Mouse (Mus musculus) duodenum, adult 2 months (tissue): ENCODE measurements around the gene Olfr527. TPM values are rescaled to one million over a fixed set of nuclear protein-coding genes. Genes with fewer than 3 reads are reported as not detected.

Experiments used
- polyA plus RNA-seq: library from polyadenylated mRNA; depleted of rRNA; stranded (reverse); fragments of >200 nt; gene quantifications from 2 replicates; pipeline ENCODE4 v1.2.3, GENCODE M21; 2012; ENCODE audit warnings: low replicate concordance; rRNA removed

The Olfr527 gene
- not detected in 2 replicates for polyA plus RNA-seq

DNA sequence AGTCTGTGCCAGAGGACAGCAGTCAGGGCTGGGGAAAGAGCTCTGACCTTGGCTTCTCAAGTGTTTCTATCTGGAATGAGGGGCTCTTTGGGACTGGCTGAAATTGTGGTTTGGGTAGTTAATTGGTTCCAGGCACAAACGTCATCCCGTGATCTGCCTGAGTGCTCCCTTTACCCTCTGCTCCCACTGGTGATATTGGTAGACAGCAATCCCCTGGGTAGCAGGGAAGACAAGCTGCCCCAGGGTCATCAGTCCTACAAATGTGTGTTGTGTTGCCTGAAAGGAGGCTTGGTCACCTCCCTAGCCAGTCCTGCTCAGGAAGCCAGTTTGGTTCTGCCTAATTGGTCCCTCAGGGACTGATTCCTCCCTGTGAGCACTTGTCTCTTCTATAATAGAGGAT is at the start of gene Olfr527:
Gene Olfr527 (plus strand): TSS at position 301 of the 400 bp plus-strand sequence.

DNA sequence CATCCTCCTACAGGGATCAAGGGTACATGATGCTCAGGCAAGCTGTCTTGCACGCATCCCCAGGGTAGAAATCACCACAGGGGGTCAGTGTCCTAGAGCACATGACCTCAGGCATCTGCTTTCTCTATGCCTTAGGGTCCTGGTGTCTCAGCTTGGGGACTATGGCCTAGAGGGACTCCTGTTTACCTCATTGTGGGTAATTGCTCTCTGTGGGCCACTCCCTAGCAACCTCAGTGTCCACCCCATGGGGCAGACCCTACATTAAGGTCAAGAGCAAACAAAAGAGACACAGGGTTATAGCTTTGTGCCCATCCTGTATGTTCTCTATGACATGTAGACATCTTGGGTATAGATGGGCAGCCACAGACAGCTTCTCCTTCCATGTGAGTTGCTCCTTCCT is 13.3 kb upstream of the Olfr527 start, which contains the start of gene Olfr525:
Gene Olfr525 (plus strand): TSS at position 301 of the 400 bp plus-strand sequence.

DNA sequence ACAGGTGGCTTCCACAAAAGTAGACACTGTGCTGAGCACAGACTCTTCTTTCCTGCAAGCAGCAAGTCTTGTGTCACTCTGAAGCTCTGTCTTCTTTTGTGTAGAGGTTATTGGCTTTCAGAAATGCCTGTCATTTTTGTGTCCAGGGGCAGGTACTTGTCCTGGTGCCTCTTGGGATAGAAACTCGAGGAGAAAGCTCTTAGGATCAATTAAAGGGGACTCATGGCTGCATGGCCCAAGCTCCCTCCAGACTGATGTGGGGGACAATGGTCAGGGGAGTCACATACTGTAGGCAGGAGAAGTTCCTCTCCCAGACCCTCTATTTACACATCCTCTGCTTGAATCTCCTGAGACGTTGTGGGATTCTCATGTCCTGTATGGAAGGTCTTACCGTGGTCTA is 27.8 kb downstream of the Olfr527 start, which contains the start of gene Olfr60:
Gene Olfr60 (minus strand): TSS at position 101 of the 400 bp plus-strand sequence.

DNA sequence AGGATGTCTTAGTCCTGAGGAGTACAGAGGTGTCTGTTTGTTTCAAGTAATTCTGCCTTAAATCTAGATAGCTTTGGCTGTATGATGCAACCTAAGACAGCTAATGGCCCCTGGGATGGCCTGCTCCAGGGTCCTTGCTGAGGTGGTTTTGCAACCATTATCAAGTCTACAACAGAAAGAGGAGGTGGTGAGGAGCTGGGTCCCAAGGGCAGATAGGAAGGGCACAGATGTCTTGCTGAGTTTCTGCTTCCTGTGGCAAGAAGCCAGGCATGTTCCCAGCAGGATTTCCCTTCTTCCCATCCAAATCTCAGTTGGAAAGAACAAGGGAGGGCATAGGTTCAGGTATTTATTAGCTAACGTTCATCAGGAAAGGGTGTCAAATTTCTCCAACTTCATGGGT is 42.4 kb downstream of the Olfr527 start, which contains the start of gene Olfr530:
Gene Olfr530 (minus strand): TSS at position 101 of the 400 bp plus-strand sequence.

Other genes starting within 250 kb of the Olfr527 start
- 4,118 and 5,120 TPM in 2 replicates for gene Prap1, start 240.6 kb upstream of the Olfr527 start, polyA plus RNA-seq
- 107 and 181 TPM in 2 replicates for gene Fuom, start 231.6 kb upstream of the Olfr527 start, polyA plus RNA-seq
- gene Paox, start 218.2 kb upstream of the Olfr527 start, polyA plus RNA-seq: 9.4 and 15.4 TPM in 2 replicates
- 40.4 and 41.0 TPM in 2 replicates for gene Echs1, start 217.5 kb upstream of the Olfr527 start, polyA plus RNA-seq
- gene Mtg1, start 196.5 kb upstream of the Olfr527 start, polyA plus RNA-seq: 10.6 and 12.4 TPM in 2 replicates
- gene Sprn, start 179.1 kb upstream of the Olfr527 start, polyA plus RNA-seq: 0.14 and 0.32 TPM in 2 replicates
- not detected in 2 replicates for gene Olfr522, start 169.3 kb upstream of the Olfr527 start, polyA plus RNA-seq
- gene Olfr523, start 160.8 kb upstream of the Olfr527 start, polyA plus RNA-seq: not detected in 2 replicates
- gene Olfr524, start 128.1 kb upstream of the Olfr527 start, polyA plus RNA-seq: 0.17 TPM in 1 of 2 replicates, not detected in the other
- gene Cd163l1, start 115.8 kb upstream of the Olfr527 start, polyA plus RNA-seq: 0.35 and 0.38 TPM in 2 replicates
- gene 5830411N06Rik, start 86.7 kb upstream of the Olfr527 start, polyA plus RNA-seq: 0.14 and 0.21 TPM in 2 replicates
- not detected in 2 replicates for gene Olfr525, start 13.2 kb upstream of the Olfr527 start, polyA plus RNA-seq
- gene Olfr60, start 27.7 kb downstream of the Olfr527 start, polyA plus RNA-seq: 0.41 and 0.62 TPM in 2 replicates
- 0.13 TPM in 1 of 2 replicates, not detected in the other for gene Olfr530, start 42.3 kb downstream of the Olfr527 start, polyA plus RNA-seq
- gene Olfr531, start 68.9 kb downstream of the Olfr527 start, polyA plus RNA-seq: not detected in 2 replicates
- not detected in 2 replicates for gene Olfr532, start 87.6 kb downstream of the Olfr527 start, polyA plus RNA-seq
- not detected in 2 replicates for gene Olfr533, start 129.4 kb downstream of the Olfr527 start, polyA plus RNA-seq
- gene Olfr535, start 150.2 kb downstream of the Olfr527 start, polyA plus RNA-seq: not detected in 2 replicates
- not detected in 2 replicates for gene Olfr536, start 173.4 kb downstream of the Olfr527 start, polyA plus RNA-seq
- not detected in 2 replicates for gene Olfr538, start 233.9 kb downstream of the Olfr527 start, polyA plus RNA-seq